Mouse (Mus musculus): ENCODE measurements at regions not wholly inside any gene's neighbourhood (a gene's known extent, or its start where the extent isn't known, plus 50 kb on each side); places are given as distances from the start of the nearest gene placed in this dataset.

GRCm38 (mm10) chr5:46488140-46488942 is 630.9 kb upstream of the Lcorl start:
- DNase-seq (ENCODE audit: low spot score in 2 of 2), result no peak

- no peak for DNase-seq (ENCODE audit: low spot score in 2 of 2)
Measured at GRCm38 (mm10) chr5:46486740-46487326, 629.4 kb upstream of the Lcorl start.

- DNase-seq (ENCODE audit: low spot score in 2 of 2), result no peak
Measured at GRCm38 (mm10) chr5:46456356-46456755, 598.9 kb upstream of the Lcorl start.

GRCm38 (mm10) chr5:46448274-46448673 is 590.9 kb upstream of the Lcorl start:
- no peak for DNase-seq (ENCODE audit: low spot score in 2 of 2)

GRCm38 (mm10) chr5:46445844-46446243 is 588.4 kb upstream of the Lcorl start:
- DNase-seq (ENCODE audit: low spot score in 2 of 2), result no peak

- no peak for DNase-seq (ENCODE audit: low spot score in 2 of 2)
Measured at GRCm38 (mm10) chr5:46445122-46445521, 587.7 kb upstream of the Lcorl start.

GRCm38 (mm10) chr5:46443805-46444340 is 586.5 kb upstream of the Lcorl start:
- DNase-seq (ENCODE audit: low spot score in 2 of 2), result no peak

- no peak for DNase-seq (ENCODE audit: low spot score in 2 of 2)
Measured at GRCm38 (mm10) chr5:46442600-46443248, 585.3 kb upstream of the Lcorl start.

- no peak for DNase-seq (ENCODE audit: low spot score in 2 of 2)
Measured at GRCm38 (mm10) chr5:46441716-46442115, 584.3 kb upstream of the Lcorl start.

- no peak for DNase-seq (ENCODE audit: low spot score in 2 of 2)
Measured at GRCm38 (mm10) chr5:46431644-46432367, 574.4 kb upstream of the Lcorl start.

- no peak for DNase-seq (ENCODE audit: low spot score in 2 of 2)
Measured at GRCm38 (mm10) chr5:46422738-46423137, 565.3 kb upstream of the Lcorl start.

- DNase-seq (ENCODE audit: low spot score in 2 of 2), result no peak
Measured at GRCm38 (mm10) chr5:46406969-46407368, 549.6 kb upstream of the Lcorl start.

- no peak for DNase-seq (ENCODE audit: low spot score in 2 of 2)
Measured at GRCm38 (mm10) chr5:46406404-46406803, 549.0 kb upstream of the Lcorl start.

- DNase-seq (ENCODE audit: low spot score in 2 of 2), result no peak
Measured at GRCm38 (mm10) chr5:46386591-46386990, 529.2 kb upstream of the Lcorl start.

- no peak for DNase-seq (ENCODE audit: low spot score in 2 of 2)
Measured at GRCm38 (mm10) chr5:46367328-46367727, 509.9 kb upstream of the Lcorl start.

- DNase-seq (ENCODE audit: low spot score in 2 of 2), result no peak
Measured at GRCm38 (mm10) chr5:46363661-46364060, 506.2 kb upstream of the Lcorl start.

GRCm38 (mm10) chr5:46361637-46362036 is 504.2 kb upstream of the Lcorl start:
- no peak for DNase-seq (ENCODE audit: low spot score in 2 of 2)

GRCm38 (mm10) chr5:46348448-46348847 is 491.0 kb upstream of the Lcorl start:
- DNase-seq (ENCODE audit: low spot score in 2 of 2), result no peak

GRCm38 (mm10) chr5:46347368-46348083 is 490.1 kb upstream of the Lcorl start:
- DNase-seq (ENCODE audit: low spot score in 2 of 2), result peak; percentile 58 to 59

GRCm38 (mm10) chr5:46338461-46338860 is 481.0 kb upstream of the Lcorl start:
- peak; percentile 8 to 9 for DNase-seq (ENCODE audit: low spot score in 2 of 2)

GRCm38 (mm10) chr5:46330880-46331279 is 473.5 kb upstream of the Lcorl start:
- no peak for DNase-seq (ENCODE audit: low spot score in 2 of 2)
